Mouse (Mus musculus): Measurements from ENCODE around the gene Zan. TPM values are rescaled to one million over a fixed set of nuclear protein-coding genes. Genes with fewer than 3 reads are reported as not detected.

Zan gene
- polyA plus RNA-seq, 1 experiment, result 0.15 TPM

DNA sequence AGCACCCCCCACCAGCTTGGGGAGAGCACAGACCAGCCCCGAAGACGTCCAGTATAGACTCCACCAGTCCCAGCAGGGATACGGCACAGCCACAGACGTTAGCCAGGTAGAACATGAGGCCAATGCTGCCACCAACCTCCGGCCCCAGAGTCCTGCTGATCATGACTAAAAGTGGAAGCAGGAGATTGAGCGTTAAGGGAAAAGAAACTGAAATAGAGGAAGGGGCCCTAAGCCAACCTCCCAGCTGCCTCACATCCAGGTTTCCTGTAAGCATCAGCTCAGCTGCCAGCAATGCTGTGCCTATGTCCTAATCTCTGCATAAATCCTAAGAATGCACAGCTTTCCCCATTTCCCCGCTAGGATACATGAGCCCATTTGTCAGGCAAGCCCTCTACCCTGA, 146.0 kb downstream of the Zan start:
- H3K4me3 ChIP-seq (ENCODE audit: insufficient read depth, low read length), result no peak overlapping the region
- H3K27ac ChIP-seq (ENCODE audit: insufficient read depth, low read length), result no peak overlapping the region
- no peak for TF ChIP-seq POLR2A (IDR thresholded peaks at IDR 0.05; ENCODE audit: extremely low read depth, insufficient read depth, low read length)
- TF ChIP-seq CTCF (IDR thresholded peaks at IDR 0.05; ENCODE audit: extremely low read depth, insufficient read depth, low read length), result no peak
- peaks cover 2% of the 10 kb centered on the region; the same call in 1 of the 2 replicates for H3K4me1 ChIP-seq (ENCODE audit: control insufficient read depth, insufficient read depth, low read length)

Other genes starting within 250 kb of the Zan start
- gene Ache, start 189.5 kb downstream of the Zan start, polyA plus RNA-seq (2012; rRNA removed), result 57.9 and 62.3 TPM in 2 replicates
- 13.3 and 14.1 TPM in 2 replicates for gene Ufsp1, start 182.4 kb downstream of the Zan start, polyA plus RNA-seq (2012; rRNA removed)
- gene Srrt, start 169.4 kb downstream of the Zan start, polyA plus RNA-seq (2012; rRNA removed), result 226 and 239 TPM in 2 replicates
- 8.4 and 8.8 TPM in 2 replicates for gene Trip6, start 162.7 kb downstream of the Zan start, polyA plus RNA-seq (2012; rRNA removed)
- 34.0 and 35.2 TPM in 2 replicates for gene Slc12a9, start 143.5 kb downstream of the Zan start, polyA plus RNA-seq (2012; rRNA removed)
- gene Ephb4, start 127.0 kb downstream of the Zan start, polyA plus RNA-seq (2012; rRNA removed), result 5.8 and 5.9 TPM in 2 replicates
- gene Pop7, start 25.5 kb upstream of the Zan start, polyA plus RNA-seq (2012; rRNA removed), result 46.4 and 48.5 TPM in 2 replicates
- gene Gigyf1, start 41.5 kb upstream of the Zan start, polyA plus RNA-seq (2012; rRNA removed), result 41.0 and 50.2 TPM in 2 replicates
- not detected in 2 replicates for gene Epo, start 56.2 kb upstream of the Zan start, polyA plus RNA-seq (2012; rRNA removed)
- gene Gnb2, start 56.4 kb upstream of the Zan start, polyA plus RNA-seq (2012; rRNA removed), result 653 and 687 TPM in 2 replicates
- gene Actl6b, start 76.5 kb upstream of the Zan start, polyA plus RNA-seq (2012; rRNA removed), result 179 and 199 TPM in 2 replicates
- gene Tfr2, start 92.8 kb upstream of the Zan start, polyA plus RNA-seq (2012; rRNA removed), result 22.3 and 25.5 TPM in 2 replicates
- gene Mospd3, start 124.0 kb upstream of the Zan start, polyA plus RNA-seq (2012; rRNA removed), result 45.1 and 45.3 TPM in 2 replicates
- 12.6 and 13.6 TPM in 2 replicates for gene Pcolce, start 136.7 kb upstream of the Zan start, polyA plus RNA-seq (2012; rRNA removed)
- gene Fbxo24, start 151.9 kb upstream of the Zan start, polyA plus RNA-seq (2012; rRNA removed), result 0.23 and 0.29 TPM in 2 replicates
- 11.5 and 15.0 TPM in 2 replicates for gene Lrch4, start 152.1 kb upstream of the Zan start, polyA plus RNA-seq (2012; rRNA removed)
- gene Gm20605, start 152.1 kb upstream of the Zan start, polyA plus RNA-seq (2012; rRNA removed), result 11.0 and 12.6 TPM in 2 replicates
- gene Sap25, start 164.3 kb upstream of the Zan start, polyA plus RNA-seq (2012; rRNA removed), result 24.6 and 26.0 TPM in 2 replicates
- gene Irs3, start 168.7 kb upstream of the Zan start, polyA plus RNA-seq (2012; rRNA removed), result 0.09 and 0.25 TPM in 2 replicates
- 35.7 and 36.7 TPM in 2 replicates for gene Agfg2, start 207.7 kb upstream of the Zan start, polyA plus RNA-seq (2012; rRNA removed)

Measured in cortical plate, adult 2 months (tissue).